Mouse (Mus musculus) liver, embryonic 11.5 days (tissue): ENCODE measurements around the gene Mrpl55. TPM values are rescaled to one million over a fixed set of nuclear protein-coding genes. Genes with fewer than 3 reads are reported as not detected.

ENCODE experiments used
- ATAC-seq: fragments of 200-750 bp; cut with Nextera tagmentation; replicated peaks from 2 replicates; pipeline ENCODE4 v1.8.0; 2017; ENCODE audit warnings: moderate number of reproducible peaks, mild to moderate bottlenecking, moderate TSS enrichment, moderate library complexity; ENCODE audit not compliant: low FRiP score
- DNase-seq: peaks from one replicate; pipeline ENCODE4 v3.0.0-alpha.2; 2017; ENCODE audit warnings: low spot score
- H3K27ac ChIP-seq: fragments of 300-500 bp; sonication (generic); 2 replicates; pipeline ENCODE4 v1.5.1; 2014; ENCODE audit warnings: mild to moderate bottlenecking, low read depth, low read length, control low read depth
- H3K27me3 ChIP-seq: fragments of 300-500 bp; sonication (generic); replicated peaks from 2 replicates; pipeline ENCODE4 v1.6.1; 2014; ENCODE audit warnings: low read length, mixed read lengths; ENCODE audit not compliant: control insufficient read depth, insufficient read depth
- H3K36me3 ChIP-seq: fragments of 300-500 bp; sonication (generic); 2 replicates; pipeline ENCODE4 v1.6.1; 2014; ENCODE audit warnings: mild to moderate bottlenecking, low read length, moderate library complexity, mixed read lengths; ENCODE audit not compliant: control insufficient read depth, insufficient read depth
- H3K4me1 ChIP-seq: fragments of 300-500 bp; sonication (generic); replicated peaks from 2 replicates; pipeline ENCODE4 v1.6.1; 2014; ENCODE audit warnings: low read length, mixed read lengths; ENCODE audit not compliant: control insufficient read depth, insufficient read depth
- H3K4me2 ChIP-seq: fragments of 300-500 bp; sonication (generic); 2 replicates; pipeline ENCODE4 v1.6.1; 2014; ENCODE audit warnings: mild to moderate bottlenecking, control low read depth, moderate library complexity
- H3K4me3 ChIP-seq: fragments of 300-500 bp; sonication (generic); 2 replicates; pipeline ENCODE4 v1.5.1; 2014; ENCODE audit warnings: low read depth, low read length, control low read depth
- H3K9ac ChIP-seq: fragments of 300-500 bp; sonication (generic); 2 replicates; pipeline ENCODE4 v1.6.1; 2014; ENCODE audit warnings: low read depth, low read length, control low read depth
- H3K9me3 ChIP-seq: fragments of 300-500 bp; sonication (generic); 2 replicates; pipeline ENCODE4 v1.6.1; 2016; ENCODE audit warnings: low read length, inconsistent platforms, mixed read lengths; ENCODE audit not compliant: control insufficient read depth
- WGBS: fragments of 180-500 bp; shearing (Covaris S2); extraction: QIAGEN DNeasy Blood & Tissue Kit; methylation state at CpG from one replicate; pipeline ENCODE4 v1.1.7; 2014; 5-methylcytosine and 5-hydroxymethylcytosine counted together
- polyA plus RNA-seq: library from polyadenylated mRNA; unstranded; fragments of >200 nt; fragmentation: Nextera tagmentation; extraction: Ambion mirVana; gene quantifications from 2 replicates; pipeline ENCODE4 v1.2.1, GENCODE M21; 2014

The Mrpl55 gene
- polyA plus RNA-seq, 1 experiment from 2014 or later, result 104 TPM

GRCm38 (mm10) chr11:59243856-59244255 lies 41.6 kb downstream of the Mrpl55 start:
- H3K4me2 ChIP-seq, result no peak overlapping the region
- H3K9ac ChIP-seq, result no peak overlapping the region
- H3K27me3 ChIP-seq, result peaks cover 78% of the 10 kb centered on the region
- no peak overlapping the region for H3K4me3 ChIP-seq
- WGBS, result 34% methylated on average over 6 of the region's 6 CpGs
- H3K36me3 ChIP-seq, result no peaks in the 10 kb centered on the region
- ATAC-seq, result no peak
- H3K9me3 ChIP-seq, result no peaks in the 10 kb centered on the region
- 0 out of 2 replicates have a peak, but pooled peaks cover under 1% of the 10 kb centered on the region for H3K4me1 ChIP-seq
- DNase-seq, result no peak
- no peak overlapping the region for H3K27ac ChIP-seq

- H3K4me3 ChIP-seq, result no peak overlapping the region
- no peak overlapping the region for H3K4me2 ChIP-seq
- ATAC-seq (no peak), DNase-seq (no peak)
- no peaks in the 10 kb centered on the region for H3K36me3 ChIP-seq
- WGBS, result 30% methylated on average over 10 of the region's 10 CpGs
- H3K27me3 ChIP-seq, result peaks cover 77% of the 10 kb centered on the region
- no peak overlapping the region for H3K9ac ChIP-seq
- no peaks in the 10 kb centered on the region for H3K4me1 ChIP-seq
- no peak overlapping the region for H3K27ac ChIP-seq
- no peaks in the 10 kb centered on the region for H3K9me3 ChIP-seq
These were observed 45.8 kb downstream of the Mrpl55 start for GRCm38 (mm10) chr11:59248101-59248500.

Other genes starting within 250 kb of the Mrpl55 start
- gene Hist3h2a, start 247.8 kb upstream of the Mrpl55 start, polyA plus RNA-seq, result 12.0 and 14.5 TPM in 2 replicates
- 0.23 and 0.38 TPM in 2 replicates for gene Trim17, start 247.8 kb upstream of the Mrpl55 start, polyA plus RNA-seq
- gene Trim11, start 224.4 kb upstream of the Mrpl55 start, polyA plus RNA-seq, result 17.3 and 17.8 TPM in 2 replicates
- gene Obscn, start 66.1 kb upstream of the Mrpl55 start, polyA plus RNA-seq, result 0.64 and 1.2 TPM in 2 replicates
- gene Iba57, start 38.7 kb upstream of the Mrpl55 start, polyA plus RNA-seq, result 6.8 and 6.9 TPM in 2 replicates
- gene Gjc2, start 19.3 kb upstream of the Mrpl55 start, polyA plus RNA-seq, result 0.07 TPM in 1 of 2 replicates, not detected in the other
- 131 and 134 TPM in 2 replicates for gene Guk1, start 10.3 kb upstream of the Mrpl55 start, polyA plus RNA-seq
- gene 2310033P09Rik, start 5.8 kb downstream of the Mrpl55 start, polyA plus RNA-seq, result 38.4 and 41.3 TPM in 2 replicates
- 505 and 548 TPM in 2 replicates for gene Arf1, start 25.8 kb downstream of the Mrpl55 start, polyA plus RNA-seq
- gene Wnt3a, start 88.3 kb downstream of the Mrpl55 start, polyA plus RNA-seq, result not detected in 2 replicates
- gene Wnt9a, start 104.4 kb downstream of the Mrpl55 start, polyA plus RNA-seq, result 0.56 and 0.82 TPM in 2 replicates
- not detected in 2 replicates for gene Prss38, start 173.2 kb downstream of the Mrpl55 start, polyA plus RNA-seq
- 10.8 and 12.7 TPM in 2 replicates for gene Jmjd4, start 247.6 kb downstream of the Mrpl55 start, polyA plus RNA-seq
- gene Snap47, start 248.7 kb downstream of the Mrpl55 start, polyA plus RNA-seq, result 57.9 and 67.4 TPM in 2 replicates